Mouse (Mus musculus): Measurements from ENCODE around the gene Camta1.
A peak's percentile ranks its signal among the peaks of the same experiment; 100 is the strongest.

The Camta1 gene

DNA sequence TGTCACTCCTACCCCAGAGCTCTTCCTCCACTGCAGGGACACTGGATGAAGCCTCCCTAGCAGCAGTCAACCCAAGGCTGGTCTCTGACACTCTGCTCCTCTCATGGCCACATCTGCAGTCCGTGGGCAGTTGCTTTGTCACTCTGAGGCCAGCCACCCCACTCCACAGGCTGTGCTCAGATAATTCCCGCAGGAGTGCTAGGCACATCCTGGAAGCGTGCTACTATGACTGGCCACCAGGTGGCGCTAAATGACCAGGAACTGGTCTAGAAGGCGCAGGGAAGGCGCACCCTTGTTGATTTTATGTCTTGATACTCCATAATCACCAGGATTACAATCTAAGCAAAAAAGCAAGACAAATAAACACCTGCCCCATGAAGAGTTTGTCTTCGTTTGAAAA lies 704.8 kb downstream of the Camta1 start:
- DNase-seq (ENCODE audit: low read depth, low spot score), result peak; percentile 69

DNA sequence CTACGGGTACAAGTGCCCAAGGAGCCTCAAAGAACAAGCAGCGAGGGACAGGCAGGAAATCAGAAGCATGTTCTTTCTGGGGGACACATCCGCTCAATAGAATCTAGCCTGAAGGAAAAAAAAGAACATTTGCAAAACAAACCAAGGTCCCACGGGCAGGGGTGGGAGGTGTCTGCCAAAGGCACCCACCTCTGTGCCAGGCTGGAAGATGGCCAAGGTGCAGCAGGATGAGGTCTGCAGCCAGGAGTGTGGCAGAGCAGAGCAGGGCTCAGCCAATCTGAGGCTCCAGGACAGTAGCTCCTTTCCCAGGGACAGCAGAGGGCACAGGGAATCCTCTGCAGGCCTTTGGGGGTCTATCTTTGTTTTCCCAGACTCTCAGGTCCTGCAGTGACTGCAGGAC lies 706.1 kb downstream of the Camta1 start:
- no peak for DNase-seq (ENCODE audit: low read depth, low spot score)

DNA sequence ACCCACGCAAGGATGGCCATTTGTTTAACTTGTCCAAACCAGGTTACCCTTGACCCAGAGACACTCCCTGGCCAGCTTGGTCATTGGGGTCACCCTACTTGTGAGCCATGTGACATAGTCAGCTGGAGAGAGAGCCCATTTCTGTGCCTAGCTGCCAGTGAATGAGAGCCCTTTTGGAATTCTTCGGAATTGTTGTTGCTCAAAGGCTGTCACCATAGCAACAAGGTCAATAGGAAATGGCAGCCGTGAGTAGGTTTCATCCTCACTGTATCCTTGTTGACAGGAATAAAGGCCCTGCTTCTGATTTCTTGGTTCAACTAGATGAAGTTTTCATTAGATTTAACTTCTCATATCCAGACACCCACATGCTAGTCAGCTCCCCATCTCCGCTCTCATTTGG lies 707.4 kb downstream of the Camta1 start:
- no peak for DNase-seq (ENCODE audit: low read depth, low spot score)

DNA sequence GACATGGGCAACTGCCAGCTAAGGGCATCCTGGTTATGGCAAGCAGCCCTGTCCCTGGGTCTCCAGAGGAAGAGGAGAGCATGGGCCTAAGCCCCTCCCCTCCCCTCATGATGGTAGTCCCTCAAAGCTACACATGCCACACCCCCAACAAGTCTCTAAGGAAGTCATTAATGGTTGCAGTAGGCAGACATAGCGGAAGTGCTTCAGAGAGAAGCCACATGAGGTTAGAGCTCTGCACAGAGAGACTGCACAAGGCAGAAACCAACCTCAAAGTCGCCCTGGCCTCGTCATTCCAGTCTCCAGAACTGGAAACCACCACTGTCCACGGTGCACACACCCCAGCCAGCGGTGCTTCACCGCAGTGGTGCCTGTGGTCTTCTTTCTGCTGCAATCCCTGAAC lies 709.7 kb downstream of the Camta1 start:
- DNase-seq (ENCODE audit: low read depth, low spot score), result no peak

DNA sequence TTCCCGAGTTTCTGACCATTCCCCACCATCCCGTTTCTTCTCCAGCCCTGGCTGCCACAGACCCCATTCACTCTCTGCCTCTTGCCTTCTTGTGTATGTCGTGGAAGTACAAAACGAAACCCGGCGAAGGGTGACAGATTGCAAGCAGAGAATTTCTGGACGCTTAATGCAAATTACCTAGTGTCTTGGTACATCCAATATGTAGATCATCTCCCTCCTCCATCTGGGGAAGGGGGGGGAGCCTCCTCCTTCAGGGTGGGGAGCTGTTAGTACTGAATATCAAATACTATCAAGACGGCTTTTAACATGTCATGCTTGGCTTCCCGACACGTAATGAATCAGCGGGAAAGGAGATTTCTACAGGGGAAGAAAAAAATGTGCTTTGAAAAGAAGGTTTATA lies 710.8 kb downstream of the Camta1 start:
- no peak for DNase-seq (ENCODE audit: low read depth, low spot score)

DNA sequence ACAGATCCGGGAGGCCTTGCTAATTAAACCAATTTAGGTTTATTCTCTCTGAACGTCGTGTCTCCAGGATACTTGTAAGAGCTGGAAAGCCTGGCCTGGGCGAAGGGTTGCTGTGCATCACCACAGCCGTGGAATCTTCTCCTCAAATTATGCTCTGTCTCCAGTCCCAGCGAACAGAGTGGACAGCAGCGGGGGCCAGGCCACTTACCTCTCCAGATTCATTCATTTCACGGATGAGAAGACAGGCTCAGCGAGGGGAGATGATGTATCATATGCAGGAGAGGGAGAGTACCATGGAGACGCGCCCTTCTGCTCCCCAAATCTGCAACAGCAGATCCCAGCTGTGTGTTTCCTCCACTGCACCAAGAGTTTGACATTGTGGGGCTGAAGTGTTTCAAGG lies 711.6 kb downstream of the Camta1 start:
- no peak for DNase-seq (ENCODE audit: low read depth, low spot score)

DNA sequence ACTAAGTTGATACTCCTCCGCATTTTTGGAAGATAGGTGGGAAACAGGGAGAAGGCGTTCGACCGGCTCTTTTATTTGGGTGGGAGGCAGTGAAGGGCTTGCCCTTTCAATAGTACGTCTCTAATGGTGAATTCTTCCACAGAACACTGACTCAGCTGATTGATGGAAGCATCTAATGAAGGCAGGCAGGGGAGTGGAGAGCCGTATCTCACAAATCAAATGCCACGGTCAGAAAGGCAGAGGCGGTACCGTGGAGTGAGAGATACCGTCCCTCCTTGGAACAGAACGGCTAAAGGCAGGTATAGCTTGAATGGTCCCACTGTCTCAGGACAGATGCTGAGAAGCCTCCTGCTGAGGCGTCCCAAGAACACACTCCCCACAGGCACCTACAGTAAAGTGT lies 714.1 kb downstream of the Camta1 start:
- DNase-seq (ENCODE audit: low read depth, low spot score), result no peak

DNA sequence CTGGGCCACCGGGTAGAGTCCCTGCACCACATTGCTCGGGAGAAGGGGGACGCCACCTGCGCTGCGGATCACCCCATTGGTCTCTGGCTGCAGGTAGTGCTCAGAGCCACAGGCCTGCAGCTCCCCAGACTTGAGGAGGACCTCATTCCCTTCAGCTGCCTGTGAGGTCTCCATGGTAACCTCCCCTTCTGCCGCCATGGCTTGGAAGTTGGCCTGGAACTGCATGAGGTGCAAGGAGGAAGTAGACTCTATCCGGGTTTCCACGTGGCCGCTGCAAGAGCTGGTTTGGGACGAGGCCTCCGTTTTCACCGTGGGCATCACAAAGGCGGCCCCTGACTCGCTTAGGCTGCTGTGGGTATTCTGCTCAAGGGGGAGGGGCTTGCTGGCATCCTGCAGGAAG lies 717.6 kb downstream of the Camta1 start:
- DNase-seq (ENCODE audit: low read depth, low spot score), result no peak

DNA sequence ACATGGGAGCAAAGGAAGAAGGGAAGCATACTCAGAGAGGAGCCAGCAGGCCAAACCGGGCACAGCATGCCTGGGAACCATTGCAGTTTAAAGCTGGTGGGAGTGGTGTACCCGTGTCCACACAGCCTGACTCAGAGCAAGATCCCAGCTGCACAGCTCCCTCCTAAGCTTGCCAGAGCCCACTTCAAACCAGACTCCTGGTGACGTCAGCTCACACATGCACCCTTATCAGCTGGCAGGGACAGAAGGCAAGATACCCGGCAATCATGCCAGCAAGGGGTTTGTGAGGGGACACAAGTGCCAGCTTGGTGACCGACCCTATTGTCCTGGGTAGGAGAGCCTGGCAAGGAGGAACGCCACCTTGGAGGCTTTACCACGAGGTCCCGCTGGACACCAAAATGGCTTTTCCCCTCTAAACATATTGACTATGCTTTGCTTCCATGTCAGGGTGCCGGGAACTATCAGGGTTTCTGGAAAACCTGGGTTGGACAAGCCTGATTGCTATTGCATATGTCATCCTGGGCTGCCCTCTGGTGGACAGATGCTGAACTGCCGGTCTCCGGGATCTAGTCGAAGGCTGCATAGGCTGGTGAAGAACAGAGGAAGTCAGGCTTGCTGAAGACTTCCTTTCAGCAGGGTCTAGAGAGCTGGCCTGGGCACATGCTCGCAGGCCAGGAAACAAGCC lies 720.3 kb downstream of the Camta1 start:
- DNase-seq (ENCODE audit: low read depth, low spot score), result peak; percentile 83

DNA sequence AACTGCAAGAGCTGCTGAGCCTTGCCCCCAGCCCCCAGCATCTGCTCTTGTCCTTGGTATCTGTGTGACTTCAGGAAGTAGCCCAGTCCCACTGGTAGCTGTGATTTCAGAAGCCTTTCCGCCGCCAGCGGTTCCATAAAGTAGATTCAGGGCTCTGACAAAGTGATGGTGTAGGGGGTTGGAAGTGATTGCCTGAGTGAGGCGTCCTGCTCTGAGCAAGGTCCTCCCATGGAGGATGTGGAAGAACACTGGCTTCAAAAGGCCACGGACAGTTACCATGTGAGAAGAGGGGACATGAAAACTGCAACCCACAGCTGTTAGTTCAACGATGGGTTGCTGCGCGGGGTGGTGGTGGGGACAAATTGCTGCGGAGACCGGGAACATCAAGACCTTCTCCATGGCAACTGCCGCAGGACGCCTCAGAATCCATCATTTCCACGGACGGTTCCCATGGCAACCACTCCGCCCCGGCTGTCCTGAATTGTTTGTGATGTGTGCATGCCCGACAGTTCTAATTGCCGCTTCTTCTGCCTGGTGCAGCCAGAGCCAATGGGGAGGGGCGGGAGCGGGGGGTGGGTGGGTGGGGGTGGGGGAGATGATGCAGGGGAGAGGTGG lies 721.2 kb downstream of the Camta1 start:
- no peak for DNase-seq (ENCODE audit: low read depth, low spot score)

DNA sequence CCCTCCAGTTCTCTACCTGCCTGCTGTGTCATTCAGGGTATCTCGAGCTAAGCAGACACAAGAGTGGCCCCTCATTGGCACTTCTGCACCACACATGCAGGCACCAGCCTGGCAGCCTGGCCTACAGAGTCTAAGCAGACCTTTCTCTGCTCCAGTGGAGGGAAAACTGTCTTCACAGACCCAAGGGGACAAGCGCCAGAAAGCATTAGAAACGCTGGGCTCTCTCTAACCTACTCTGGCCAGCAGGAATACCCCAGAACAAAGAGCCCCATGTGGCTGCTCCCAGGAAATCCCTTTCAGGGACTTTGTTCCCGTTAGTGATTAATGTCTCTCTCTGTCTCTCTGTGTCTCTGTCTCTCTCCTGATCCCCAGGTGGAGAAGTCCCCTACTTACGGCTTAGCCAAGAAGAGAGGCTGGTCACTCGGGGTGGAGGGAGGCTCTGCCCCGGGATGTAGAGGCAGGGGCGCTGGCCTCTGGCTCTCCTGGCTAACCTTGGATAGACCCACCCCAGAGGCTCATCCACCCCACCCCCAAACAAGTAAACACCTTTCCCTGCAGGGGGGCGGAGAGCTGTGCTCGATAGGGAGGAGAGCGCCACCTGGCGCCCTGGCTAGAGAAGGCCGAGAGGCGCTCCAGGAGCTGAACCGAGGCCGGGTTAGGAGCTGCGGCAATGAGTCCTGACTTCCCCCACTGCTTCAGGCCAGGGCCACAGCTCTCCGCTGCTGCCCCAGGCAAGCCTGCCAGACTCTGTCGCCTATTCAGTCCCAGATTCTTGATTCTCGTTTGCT lies 722.4 kb downstream of the Camta1 start:
- peak; percentile 69 for DNase-seq (ENCODE audit: low read depth, low spot score)

DNA sequence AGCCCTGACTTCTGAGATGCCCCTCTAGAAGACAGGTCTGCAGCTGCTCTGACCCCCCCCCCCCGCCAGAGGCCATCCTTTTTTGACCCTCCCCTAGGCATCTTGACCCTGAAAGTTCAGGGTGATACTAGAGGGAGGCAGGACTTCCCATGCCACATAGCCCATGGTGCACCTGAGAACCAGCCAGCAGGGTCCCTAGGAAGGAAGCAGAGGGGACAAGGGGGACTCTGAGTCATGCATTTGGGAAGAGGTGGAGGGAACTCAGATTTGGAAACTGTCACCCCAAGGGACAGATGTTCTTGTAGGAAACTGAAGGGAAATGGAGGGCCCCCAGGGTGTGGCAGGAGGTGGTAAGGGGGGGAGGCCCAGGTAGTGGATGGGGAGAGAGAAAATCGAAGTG lies 723.1 kb downstream of the Camta1 start:
- no peak for DNase-seq (ENCODE audit: low read depth, low spot score)

DNA sequence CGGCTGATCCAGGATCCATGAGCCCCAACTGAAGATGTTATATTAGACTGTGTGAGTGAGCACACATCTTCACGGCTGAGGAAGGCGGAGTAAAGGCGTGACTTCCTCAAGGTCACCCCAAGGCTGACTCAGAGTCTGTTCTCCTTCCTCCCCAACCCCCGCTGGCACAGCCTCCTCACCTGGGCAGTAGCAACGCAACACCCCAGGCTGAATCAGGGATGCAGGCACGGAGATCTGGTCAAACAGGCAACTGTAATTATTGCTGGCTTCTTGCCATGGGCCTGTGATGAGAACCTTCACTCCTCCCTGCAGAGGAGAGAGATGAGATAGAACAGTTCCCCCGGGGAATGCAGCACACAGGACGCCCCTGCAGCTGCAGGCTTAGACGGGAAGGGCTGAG lies 723.5 kb downstream of the Camta1 start:
- no peak for DNase-seq (ENCODE audit: low read depth, low spot score)

DNA sequence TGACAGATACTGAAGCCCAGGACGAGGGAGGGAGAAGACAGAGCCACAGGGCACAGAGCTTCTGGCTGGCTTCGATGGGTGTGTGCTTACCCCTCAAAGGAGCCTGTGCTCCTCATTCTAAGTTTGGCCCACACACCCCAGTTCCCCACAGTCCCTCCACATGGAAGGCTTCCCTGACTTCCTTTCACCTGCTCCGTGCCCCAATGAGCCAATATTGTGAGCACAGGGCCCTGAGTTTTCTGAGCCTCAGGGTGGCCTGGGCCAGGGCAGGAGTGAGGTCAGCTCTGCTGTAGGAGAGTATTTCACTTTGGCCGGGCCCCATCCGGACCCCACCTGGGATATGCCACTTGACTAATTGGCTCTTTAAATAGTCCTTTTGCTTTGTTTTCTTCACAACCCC lies 724.0 kb downstream of the Camta1 start:
- no peak for DNase-seq (ENCODE audit: low read depth, low spot score)

DNA sequence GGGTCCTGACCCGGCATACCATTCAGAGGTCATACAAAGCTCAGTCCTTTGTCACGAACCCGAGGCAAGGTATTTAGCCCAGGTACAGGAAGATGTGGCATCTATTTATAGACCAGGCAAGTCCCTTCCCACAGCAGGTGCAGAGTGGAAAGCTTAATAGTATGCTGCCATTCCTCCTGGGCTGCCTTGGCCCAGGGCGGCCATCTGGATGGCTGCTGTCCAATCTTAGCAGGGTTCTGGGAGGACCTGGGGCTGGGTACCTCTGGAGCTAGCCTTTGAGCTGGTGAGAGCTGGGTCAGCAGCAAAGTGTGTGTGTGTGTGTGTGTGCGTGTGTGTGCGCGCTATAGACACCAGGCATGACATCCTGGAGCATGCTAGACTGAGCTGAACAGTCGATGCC lies 726.2 kb downstream of the Camta1 start:
- no peak for DNase-seq (ENCODE audit: low read depth, low spot score)

DNA sequence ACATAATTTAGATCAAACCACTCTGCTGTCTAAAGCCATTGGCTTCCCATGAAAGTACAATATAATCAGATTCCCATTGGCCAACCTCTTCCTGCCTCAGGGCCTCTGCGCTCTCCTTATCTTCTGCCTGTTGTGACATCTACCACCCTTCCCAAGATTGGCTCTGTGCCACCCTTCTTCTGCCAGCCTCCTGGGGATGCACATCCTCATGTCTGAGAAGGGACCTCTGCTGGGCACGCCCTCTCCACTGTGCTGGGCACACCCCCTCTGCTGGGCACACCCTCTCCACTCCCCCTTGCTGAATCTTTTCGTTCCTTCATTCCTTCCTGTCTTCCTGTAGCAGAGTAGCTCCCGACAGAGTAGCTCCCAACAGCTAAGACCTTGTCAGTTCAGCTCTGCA lies 727.9 kb downstream of the Camta1 start:
- DNase-seq (ENCODE audit: low read depth, low spot score), result no peak

DNA sequence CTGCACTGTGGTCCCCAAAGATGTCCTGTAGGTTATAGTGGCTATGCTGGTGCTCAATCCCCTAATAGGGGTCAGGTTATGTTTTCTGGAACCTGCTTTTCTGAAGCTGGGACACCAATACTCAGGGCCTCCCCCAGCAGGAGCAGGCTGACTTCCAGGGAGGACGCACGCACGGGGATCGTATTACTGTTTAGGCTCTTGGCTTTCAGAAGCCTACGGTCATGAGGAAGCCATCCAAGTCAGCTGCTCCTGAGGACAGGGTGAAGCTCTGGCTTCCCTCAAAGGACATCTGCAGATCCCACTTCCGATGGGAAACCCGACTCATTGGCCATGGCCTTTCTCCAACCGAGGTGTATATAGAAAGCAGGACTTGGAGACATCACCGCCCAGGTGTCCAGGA lies 729.2 kb downstream of the Camta1 start:
- DNase-seq (ENCODE audit: low read depth, low spot score), result no peak

DNA sequence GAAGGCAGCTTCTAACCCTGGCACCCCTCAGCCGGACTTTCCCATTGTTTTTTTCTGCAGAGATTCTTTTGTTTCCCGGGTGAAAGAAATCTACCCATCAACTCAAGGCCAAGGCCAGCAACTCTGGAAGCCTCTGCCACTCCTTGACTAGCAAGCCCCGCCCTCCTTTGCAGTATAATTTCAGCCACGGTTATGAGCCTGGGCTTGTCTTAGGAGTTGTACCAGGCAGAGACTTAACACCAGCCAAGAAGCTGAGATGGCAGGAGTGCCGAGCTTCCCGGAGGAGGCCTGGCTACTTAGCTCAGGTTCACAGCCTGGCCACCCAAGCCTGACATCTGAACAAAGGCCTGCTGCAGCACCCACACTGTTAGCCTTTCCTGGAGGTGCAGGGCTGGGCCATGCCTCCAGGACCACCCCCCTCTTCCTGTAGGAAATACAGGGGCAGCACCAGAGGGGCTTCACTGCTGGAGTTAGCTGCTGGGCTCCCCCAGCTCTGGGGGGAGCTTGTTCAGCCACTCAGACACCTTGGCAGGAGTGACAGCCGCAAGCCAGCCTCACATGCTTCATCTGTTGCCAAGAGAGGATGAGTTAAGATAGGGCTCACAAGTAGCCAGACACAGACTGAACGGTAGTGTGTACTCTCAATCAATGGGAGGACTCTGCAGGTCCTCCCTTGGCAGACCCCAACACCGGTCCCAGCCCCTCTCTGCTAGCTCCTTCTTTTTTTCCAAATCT lies 730.8 kb downstream of the Camta1 start:
- no peak for DNase-seq (ENCODE audit: low read depth, low spot score)

DNA sequence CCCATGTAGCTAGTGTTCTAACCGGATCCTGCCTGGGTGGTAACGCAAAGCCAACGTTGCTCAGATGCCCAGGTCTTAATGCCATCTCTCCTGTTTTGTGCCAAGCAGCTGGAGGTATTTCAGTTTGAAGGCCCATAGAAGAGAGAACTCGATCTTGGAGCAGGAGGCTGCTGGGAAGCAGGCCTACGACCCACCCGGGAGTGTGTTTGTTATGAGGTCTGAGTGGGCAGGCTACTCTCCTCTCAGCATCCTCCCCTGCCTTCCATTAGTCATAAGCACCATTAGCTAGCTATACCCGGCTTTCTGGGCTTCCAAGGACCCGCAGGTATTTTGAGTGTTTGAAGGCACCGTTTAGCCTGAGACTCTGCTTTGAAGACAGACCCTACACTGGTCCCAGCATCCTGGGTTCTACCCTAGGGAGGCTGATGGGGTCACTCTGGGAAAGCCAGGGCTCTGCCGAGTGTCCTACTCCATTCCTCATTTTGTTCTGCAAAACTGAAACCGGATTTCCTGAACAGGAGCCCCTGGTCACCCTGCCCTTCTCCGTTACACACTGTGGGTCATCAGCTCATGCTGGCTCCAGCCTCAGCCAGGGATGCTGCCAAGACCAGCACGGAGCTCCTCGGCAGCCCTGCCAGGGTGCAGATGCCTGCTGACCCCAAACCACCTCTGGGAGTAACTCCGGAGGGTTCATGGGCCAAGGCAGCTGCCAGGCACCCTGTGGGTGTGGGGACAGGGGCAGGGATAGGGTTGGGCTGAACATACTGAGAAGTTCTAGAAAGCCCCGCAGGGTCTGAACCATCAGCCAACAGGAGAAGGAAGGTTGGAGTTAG lies 731.7 kb downstream of the Camta1 start:
- DNase-seq (ENCODE audit: low read depth, low spot score), result no peak

DNA sequence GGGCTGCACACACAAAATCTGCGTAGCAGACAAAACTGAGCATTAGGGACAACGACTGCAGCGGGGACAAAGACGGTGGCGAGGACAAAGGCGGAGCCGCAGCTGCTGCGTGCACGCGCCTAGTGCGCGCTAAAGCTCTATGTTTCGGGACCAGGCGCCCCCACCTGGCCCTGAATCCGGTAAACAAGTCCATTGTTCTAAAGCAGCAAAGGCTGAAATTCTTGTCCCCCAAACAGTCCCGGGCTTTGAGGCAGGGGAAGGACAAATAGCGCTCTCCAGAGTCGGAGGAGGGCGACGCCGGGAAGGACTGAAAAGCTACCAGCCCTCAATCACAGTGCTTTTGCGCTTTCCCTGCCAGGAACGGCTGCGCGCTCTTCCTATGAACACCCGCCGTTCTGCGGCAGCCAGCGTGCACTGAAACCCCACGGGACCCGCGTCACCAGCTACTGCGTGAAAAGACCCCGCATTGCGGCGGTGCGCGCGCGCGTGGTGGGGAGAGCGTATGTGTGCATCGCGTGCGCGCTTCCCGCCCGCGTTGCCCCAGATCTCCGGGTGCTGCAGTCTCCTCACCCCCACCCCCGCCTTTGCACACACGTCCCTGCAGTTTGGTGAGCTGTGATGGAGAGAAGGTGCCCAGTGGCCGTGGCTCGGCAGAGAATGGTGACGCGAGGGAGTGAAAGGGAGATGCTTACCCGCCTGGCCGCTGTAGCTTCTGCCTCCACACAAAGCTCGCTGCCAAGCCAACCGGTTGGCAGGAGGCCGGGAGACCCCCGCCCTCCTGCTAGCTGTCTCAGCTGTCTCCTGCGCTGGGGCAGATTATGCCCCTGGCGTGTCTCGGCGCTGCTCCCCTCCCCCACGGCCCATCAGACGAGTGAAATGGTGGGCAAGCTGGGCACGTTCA lies 732.8 kb downstream of the Camta1 start:
- DNase-seq (ENCODE audit: low read depth, low spot score), result no peak

All from CD4-positive, CD25-positive, alpha-beta regulatory T cell, adult 2 months (primary cell).